Mouse (Mus musculus): ENCODE measurements around the gene Ndufaf2. TPM values are rescaled to one million over a fixed set of nuclear protein-coding genes. Genes with fewer than 3 reads are reported as not detected.

Ndufaf2 gene
- polyA plus RNA-seq, 1 experiment, result 2.0 TPM

- Histone ChIP-seq H3K4me1 (ENCODE audit: control insufficient read depth, insufficient read depth, insufficient read length) (no peaks in the 10 kb centered on the region), H3K36me3 (ENCODE audit: control insufficient read depth, insufficient read depth, low read length) (no peaks in the 10 kb centered on the region), H3K4me3 (ENCODE audit: extremely low read depth, insufficient read depth, insufficient read length) (no peak overlapping the region), H3K27ac (ENCODE audit: insufficient read depth, low read length) (no peak overlapping the region), H3K27me3 (ENCODE audit: control insufficient read depth, insufficient read depth, low read length) (no peaks in the 10 kb centered on the region)
- DNase-seq (ENCODE audit: low read depth in 1 of 2, low spot score in 2 of 2), result no peak
- no peak for TF ChIP-seq POLR2A (IDR thresholded peaks at IDR 0.05; ENCODE audit: low read depth, low read length)
- no peak for TF ChIP-seq CTCF (IDR thresholded peaks at IDR 0.05; ENCODE audit: extremely low read depth, insufficient read depth, insufficient read length, insufficient replicate concordance)
- 89% methylated on average over 9 of the region's 9 CpGs for WGBS
Measured at GRCm38 (mm10) chr13:108119411-108120310, 38.8 kb downstream of the Ndufaf2 start.

GRCm38 (mm10) chr13:108118188-108118587, 40.2 kb downstream of the Ndufaf2 start:
- no peak overlapping the region for H3K4me3 ChIP-seq (ENCODE audit: extremely low read depth, insufficient read depth, insufficient read length)
- 79% methylated on average over 1 of the region's 1 CpGs for WGBS
- H3K27ac ChIP-seq (ENCODE audit: insufficient read depth, low read length), result no peak overlapping the region
- no peak for DNase-seq (ENCODE audit: low read depth in 1 of 2, low spot score in 2 of 2)
- no peaks in the 10 kb centered on the region for H3K4me1 ChIP-seq (ENCODE audit: control insufficient read depth, insufficient read depth, insufficient read length)
- no peaks in the 10 kb centered on the region for H3K27me3 ChIP-seq (ENCODE audit: control insufficient read depth, insufficient read depth, low read length)
- no peaks in the 10 kb centered on the region for H3K36me3 ChIP-seq (ENCODE audit: control insufficient read depth, insufficient read depth, low read length)
- TF ChIP-seq CTCF (IDR thresholded peaks at IDR 0.05; ENCODE audit: extremely low read depth, insufficient read depth, insufficient read length, insufficient replicate concordance) (no peak), POLR2A (IDR thresholded peaks at IDR 0.05; ENCODE audit: low read depth, low read length) (no peak)

GRCm38 (mm10) chr13:108117654-108118053, 40.8 kb downstream of the Ndufaf2 start:
- DNase-seq (ENCODE audit: low read depth in 1 of 2, low spot score in 2 of 2), result no peak
- Histone ChIP-seq H3K27ac (ENCODE audit: insufficient read depth, low read length) (no peak overlapping the region), H3K4me3 (ENCODE audit: extremely low read depth, insufficient read depth, insufficient read length) (no peak overlapping the region), H3K27me3 (ENCODE audit: control insufficient read depth, insufficient read depth, low read length) (no peaks in the 10 kb centered on the region), H3K4me1 (ENCODE audit: control insufficient read depth, insufficient read depth, insufficient read length) (no peaks in the 10 kb centered on the region), H3K36me3 (ENCODE audit: control insufficient read depth, insufficient read depth, low read length) (no peaks in the 10 kb centered on the region)
- TF ChIP-seq POLR2A (IDR thresholded peaks at IDR 0.05; ENCODE audit: low read depth, low read length) (no peak), CTCF (IDR thresholded peaks at IDR 0.05; ENCODE audit: extremely low read depth, insufficient read depth, insufficient read length, insufficient replicate concordance) (no peak)

- no peaks in the 10 kb centered on the region for H3K27me3 ChIP-seq (ENCODE audit: control insufficient read depth, insufficient read depth, low read length)
- 67% methylated on average over 3 of the region's 3 CpGs for WGBS
- TF ChIP-seq POLR2A (IDR thresholded peaks at IDR 0.05; ENCODE audit: low read depth, low read length) (no peak), CTCF (IDR thresholded peaks at IDR 0.05; ENCODE audit: extremely low read depth, insufficient read depth, insufficient read length, insufficient replicate concordance) (no peak)
- H3K4me3 ChIP-seq (ENCODE audit: extremely low read depth, insufficient read depth, insufficient read length), result no peak overlapping the region
- no peaks in the 10 kb centered on the region for H3K4me1 ChIP-seq (ENCODE audit: control insufficient read depth, insufficient read depth, insufficient read length)
- H3K27ac ChIP-seq (ENCODE audit: insufficient read depth, low read length), result no peak overlapping the region
- H3K36me3 ChIP-seq (ENCODE audit: control insufficient read depth, insufficient read depth, low read length), result no peaks in the 10 kb centered on the region
- no peak for DNase-seq (ENCODE audit: low read depth in 1 of 2, low spot score in 2 of 2)
Measured at GRCm38 (mm10) chr13:108114257-108114656, 44.2 kb downstream of the Ndufaf2 start.

- no peak overlapping the region for H3K27ac ChIP-seq (ENCODE audit: insufficient read depth, low read length)
- TF ChIP-seq CTCF (IDR thresholded peaks at IDR 0.05; ENCODE audit: extremely low read depth, insufficient read depth, insufficient read length, insufficient replicate concordance) (no peak), POLR2A (IDR thresholded peaks at IDR 0.05; ENCODE audit: low read depth, low read length) (no peak)
- H3K4me1 ChIP-seq (ENCODE audit: control insufficient read depth, insufficient read depth, insufficient read length), result no peaks in the 10 kb centered on the region
- H3K36me3 ChIP-seq (ENCODE audit: control insufficient read depth, insufficient read depth, low read length), result no peaks in the 10 kb centered on the region
- DNase-seq (ENCODE audit: low read depth in 1 of 2, low spot score in 2 of 2), result no peak
- H3K4me3 ChIP-seq (ENCODE audit: extremely low read depth, insufficient read depth, insufficient read length), result no peak overlapping the region
- 98% methylated on average over 5 of the region's 5 CpGs for WGBS
- H3K27me3 ChIP-seq (ENCODE audit: control insufficient read depth, insufficient read depth, low read length), result no peaks in the 10 kb centered on the region
Measured at GRCm38 (mm10) chr13:108113536-108113935, 44.9 kb downstream of the Ndufaf2 start.

- no peaks in the 10 kb centered on the region for H3K36me3 ChIP-seq (ENCODE audit: control insufficient read depth, insufficient read depth, low read length)
- H3K27ac ChIP-seq (ENCODE audit: insufficient read depth, low read length), result no peak overlapping the region
- no peak for TF ChIP-seq POLR2A (IDR thresholded peaks at IDR 0.05; ENCODE audit: low read depth, low read length)
- no peak for TF ChIP-seq CTCF (IDR thresholded peaks at IDR 0.05; ENCODE audit: extremely low read depth, insufficient read depth, insufficient read length, insufficient replicate concordance)
- H3K4me1 ChIP-seq (ENCODE audit: control insufficient read depth, insufficient read depth, insufficient read length), result no peaks in the 10 kb centered on the region
- no peaks in the 10 kb centered on the region for H3K27me3 ChIP-seq (ENCODE audit: control insufficient read depth, insufficient read depth, low read length)
- 90% methylated on average over 6 of the region's 6 CpGs for WGBS
- no peak for DNase-seq (ENCODE audit: low read depth in 1 of 2, low spot score in 2 of 2)
- no peak overlapping the region for H3K4me3 ChIP-seq (ENCODE audit: extremely low read depth, insufficient read depth, insufficient read length)
Measured at GRCm38 (mm10) chr13:108110929-108111328, 47.5 kb downstream of the Ndufaf2 start.

- H3K27me3 ChIP-seq (ENCODE audit: control insufficient read depth, insufficient read depth, low read length), result no peaks in the 10 kb centered on the region
- WGBS, result 76% methylated on average over 2 of the region's 2 CpGs
- no peak overlapping the region for H3K4me3 ChIP-seq (ENCODE audit: extremely low read depth, insufficient read depth, insufficient read length)
- no peaks in the 10 kb centered on the region for H3K36me3 ChIP-seq (ENCODE audit: control insufficient read depth, insufficient read depth, low read length)
- no peak overlapping the region for H3K27ac ChIP-seq (ENCODE audit: insufficient read depth, low read length)
- TF ChIP-seq POLR2A (IDR thresholded peaks at IDR 0.05; ENCODE audit: low read depth, low read length) (no peak), CTCF (IDR thresholded peaks at IDR 0.05; ENCODE audit: extremely low read depth, insufficient read depth, insufficient read length, insufficient replicate concordance) (no peak)
- H3K4me1 ChIP-seq (ENCODE audit: control insufficient read depth, insufficient read depth, insufficient read length), result no peaks in the 10 kb centered on the region; the same call in 1 of the 2 replicates
- DNase-seq (ENCODE audit: low read depth in 1 of 2, low spot score in 2 of 2), result no peak
Measured at GRCm38 (mm10) chr13:108100700-108101099, 57.7 kb downstream of the Ndufaf2 start.
